Mouse (Mus musculus): Measurements from ENCODE around the gene Hoxd8.

GRCm38 (mm10) chr2:74725171-74725570 lies 20.8 kb downstream of the Hoxd8 start:
- no peak for TF ChIP-seq CTCF (IDR thresholded peaks at IDR 0.05; ENCODE audit: low read depth)
- no peak for TF ChIP-seq EP300 (optimal IDR thresholded peaks at IDR 0.05)

Measured in stomach, postnatal 0 days (tissue).